Mouse (Mus musculus) heart, adult 2 months (tissue): ENCODE results near the gene 0610012G03Rik. TPM values are rescaled to one million over a fixed set of nuclear protein-coding genes. Genes with fewer than 3 reads are reported as not detected.
A peak's percentile ranks its signal among the peaks of the same experiment; 100 is the strongest.

Source experiments
- DNase-seq, 2 experiments: peaks; one replicate each; pipeline ENCODE4 v3.0.0; 2021
- H3K27ac ChIP-seq: fragments of 200-600 bp; 2 replicates; pipeline ENCODE4 v1.8.1; 2022
- H3K27me3 ChIP-seq: fragments of 200-500 bp; 2 replicates; pipeline ENCODE4 v1.6.1; 2012; ENCODE audit warnings: mild to moderate bottlenecking, low read length, inconsistent platforms, mixed read lengths; ENCODE audit not compliant: control insufficient read depth, insufficient read depth
- H3K36me3 ChIP-seq: fragments of 200-500 bp; 2 replicates; pipeline ENCODE4 v1.6.1; 2012; ENCODE audit warnings: low read length, inconsistent platforms; ENCODE audit not compliant: control insufficient read depth, insufficient read depth
- H3K4me1 ChIP-seq: fragments of 200-500 bp; 2 replicates; pipeline ENCODE4 v1.6.1; 2011; ENCODE audit warnings: low read length; ENCODE audit not compliant: control insufficient read depth, insufficient read depth
- H3K4me3 ChIP-seq: fragments of 200-600 bp; 2 replicates; pipeline ENCODE4 v1.8.1; 2022
- H3K79me2 ChIP-seq: fragments of 200-500 bp; replicated peaks from 2 replicates; pipeline ENCODE4 v1.6.1; 2012; ENCODE audit warnings: mild to moderate bottlenecking, inconsistent platforms, low read length, moderate library complexity, mixed read lengths; ENCODE audit not compliant: control insufficient read depth, insufficient read depth
- H3K9ac ChIP-seq: fragments of 200-500 bp; 2 replicates; pipeline ENCODE4 v1.6.1; 2012; ENCODE audit warnings: low read depth, mild to moderate bottlenecking, control low read depth, inconsistent platforms, low read length, mixed read lengths
- CTCF ChIP-seq: fragments of 200-600 bp; IDR thresholded peaks from 2 replicates; pipeline ENCODE4 v1.8.1; 2022; ENCODE audit warnings: antibody characterized with exemption, mild to moderate bottlenecking, moderate library complexity
- EP300 ChIP-seq: fragments of 200-500 bp; IDR thresholded peaks from 2 replicates; pipeline ENCODE4 v1.6.1; 2011; ENCODE audit warnings: low read depth, low read length, control low read depth; ENCODE audit not compliant: insufficient read depth
- POLR2A ChIP-seq: fragments of 200-500 bp; IDR thresholded peaks from 2 replicates; pipeline ENCODE4 v1.6.1; 2011; ENCODE audit warnings: mild to moderate bottlenecking, low read depth, low read length, control low read depth; ENCODE audit not compliant: insufficient read depth
- WGBS: fragments of 180-500 bp; shearing (Covaris S2); methylation state at CpG from one replicate; pipeline ENCODE4 v1.1.7; 2018; 5-methylcytosine and 5-hydroxymethylcytosine counted together
- intact Hi-C: fragments of 180-260 bp; cut with DNase I; formaldehyde crosslinking; loops from one replicate; pipeline ENCODE4 v1.15.1; 2025
- polyA plus RNA-seq: library from polyadenylated mRNA; depleted of rRNA; stranded (reverse); fragments of >200 nt; gene quantifications from 2 replicates; pipeline ENCODE4 v1.2.3, GENCODE M21; 2012
- total RNA-seq, 2 experiments: library from RNA; stranded (reverse); gene quantifications; 2 replicates each; pipeline ENCODE4 v1.2.3; 2021

The 0610012G03Rik gene
- total and polyA plus RNA-seq, 3 experiments: 69.9 to 88.9 (median 75.4) TPM

GRCm38 (mm10) chr16:31935091-31935979, 13.0 kb downstream of the 0610012G03Rik start:
- H3K36me3 ChIP-seq: no peaks in the 10 kb centered on the region
- no peaks in the 10 kb centered on the region for H3K4me1 ChIP-seq
- H3K79me2 ChIP-seq: no peaks in the 10 kb centered on the region
- no peak overlapping the region for H3K4me3 ChIP-seq
- no peak overlapping the region for H3K9ac ChIP-seq
- no peak for TF ChIP-seq EP300
- TF ChIP-seq POLR2A: no peak
- TF ChIP-seq CTCF: no peak
- intact Hi-C loops: no loop called here
- peak; percentile 28 to 32 for DNase-seq
- WGBS: 10% methylated on average over 36 of the region's 36 CpGs
- peaks cover 4% of the 10 kb centered on the region; the same call in 1 of the 2 replicates for H3K27me3 ChIP-seq
- H3K27ac ChIP-seq: no peak overlapping the region

- no peaks in the 10 kb centered on the region for H3K36me3 ChIP-seq
- H3K9ac ChIP-seq: no peak overlapping the region
- DNase-seq: no peak
- no peaks in the 10 kb centered on the region for H3K79me2 ChIP-seq
- intact Hi-C loops: no loop called here
- TF ChIP-seq CTCF: no peak
- TF ChIP-seq POLR2A: no peak
- TF ChIP-seq EP300: no peak
- no peak overlapping the region for H3K27ac ChIP-seq
- 50% methylated on average over 13 of the region's 13 CpGs for WGBS
- peaks cover 4% of the 10 kb centered on the region; the same call in 1 of the 2 replicates for H3K27me3 ChIP-seq
- peak overlapping the region; percentile 68; the same call in 1 of the 2 replicates for H3K4me3 ChIP-seq
- H3K4me1 ChIP-seq: no peaks in the 10 kb centered on the region
These were observed 13.7 kb downstream of the 0610012G03Rik start for GRCm38 (mm10) chr16:31934550-31935010.

GRCm38 (mm10) chr16:31933751-31934549, 14.3 kb downstream of the 0610012G03Rik start, which contains the start of gene Pigz:
Pigz (plus strand) TSS chr16:31933851.
- 15% methylated on average over 42 of the region's 42 CpGs for WGBS
- H3K79me2 ChIP-seq: no peaks in the 10 kb centered on the region
- H3K9ac ChIP-seq: peak within 1 kb of the TSS; percentile 80

GRCm38 (mm10) chr16:31932840-31933697, 15.2 kb downstream of the 0610012G03Rik start:
- H3K79me2 ChIP-seq: no peaks in the 10 kb centered on the region
- H3K4me1 ChIP-seq: no peaks in the 10 kb centered on the region
- DNase-seq: peak; percentile 87 to 91
- peak overlapping the region; percentile 80 for H3K9ac ChIP-seq
- intact Hi-C loops: no loop called here
- peak overlapping the region; percentile 73 for H3K27ac ChIP-seq
- peaks cover 4% of the 10 kb centered on the region; the same call in 1 of the 2 replicates for H3K27me3 ChIP-seq
- H3K4me3 ChIP-seq: peak overlapping the region; percentile 68
- peak; percentile 37; the same call in 1 of the 2 replicates for TF ChIP-seq POLR2A
- TF ChIP-seq CTCF: 0 out of 2 replicates have a peak, but pooled peaks have one; percentile 99
- peak; percentile 58; the same call in 1 of the 2 replicates for TF ChIP-seq EP300
- under 1% methylated on average over 50 of the region's 50 CpGs for WGBS
- H3K36me3 ChIP-seq: no peaks in the 10 kb centered on the region

More at GRCm38 (mm10) chr16:31933751-31934549, 14.3 kb downstream of the 0610012G03Rik start, which contains the start of gene Pigz:
- DNase-seq: peak; percentile 72 to 77
- peak within 1 kb of the TSS; percentile 68 for H3K4me3 ChIP-seq
- intact Hi-C loops: no loop called here
- peaks cover 4% of the 10 kb centered on the region; the same call in 1 of the 2 replicates for H3K27me3 ChIP-seq
- H3K27ac ChIP-seq: peak within 1 kb of the TSS; percentile 73
- no peaks in the 10 kb centered on the region for H3K4me1 ChIP-seq
- H3K36me3 ChIP-seq: no peaks in the 10 kb centered on the region
- no peak for TF ChIP-seq CTCF
- TF ChIP-seq POLR2A: no peak
- no peak for TF ChIP-seq EP300

- no peak for DNase-seq
- Histone ChIP-seq H3K79me2 (no peaks in the 10 kb centered on the region), H3K9ac (no peak overlapping the region), H3K27ac (no peak overlapping the region), H3K4me3 (no peak overlapping the region), H3K27me3 (peaks cover 4% of the 10 kb centered on the region; the same call in 1 of the 2 replicates), H3K36me3 (no peaks in the 10 kb centered on the region), H3K4me1 (no peaks in the 10 kb centered on the region)
- no peak for TF ChIP-seq POLR2A
- no peak for TF ChIP-seq EP300
- no peak for TF ChIP-seq CTCF
- WGBS: 70% methylated on average over 5 of the region's 5 CpGs
- intact Hi-C loops: no loop called here
These were observed 16.0 kb downstream of the 0610012G03Rik start for GRCm38 (mm10) chr16:31932255-31932654.
